Mouse (Mus musculus) urinary bladder, postnatal 14 days (tissue): ENCODE results near the gene Gm732.

Experiments used
- DNase-seq: peaks from one replicate; pipeline ENCODE4 v3.0.0; 2021; ENCODE audit warnings: low spot score

Gene Gm732

DNA sequence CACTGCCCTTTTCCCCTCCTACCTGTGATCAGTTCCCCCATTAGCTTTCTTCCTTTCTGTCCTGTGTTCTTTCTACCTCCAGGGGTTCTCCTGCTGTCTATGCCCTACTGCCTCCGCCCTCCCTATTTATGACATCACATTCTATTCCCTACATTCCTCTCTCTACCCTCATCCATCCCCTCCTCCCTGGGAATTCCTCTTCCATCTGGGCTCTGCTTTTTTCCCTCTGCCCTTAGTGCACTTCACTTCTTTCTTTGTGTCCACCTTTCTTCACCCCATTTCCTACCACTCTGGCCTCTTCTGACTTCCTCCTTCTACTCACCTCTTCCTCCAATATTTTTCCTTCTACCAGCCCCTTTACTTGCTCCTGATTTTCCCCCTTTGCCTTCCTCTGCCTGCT is at the start of gene Gm732:
Gm732 (minus strand) TSS at position 101 of the 400 bp plus-strand sequence.
- no peak for DNase-seq
